Mouse (Mus musculus): ENCODE data around the gene Spa17. TPM values are rescaled to one million over a fixed set of nuclear protein-coding genes. Genes with fewer than 3 reads are reported as not detected.

Spa17 gene
- polyA plus RNA-seq, 1 experiment from 2014 or later, result 4.9 TPM

DNA sequence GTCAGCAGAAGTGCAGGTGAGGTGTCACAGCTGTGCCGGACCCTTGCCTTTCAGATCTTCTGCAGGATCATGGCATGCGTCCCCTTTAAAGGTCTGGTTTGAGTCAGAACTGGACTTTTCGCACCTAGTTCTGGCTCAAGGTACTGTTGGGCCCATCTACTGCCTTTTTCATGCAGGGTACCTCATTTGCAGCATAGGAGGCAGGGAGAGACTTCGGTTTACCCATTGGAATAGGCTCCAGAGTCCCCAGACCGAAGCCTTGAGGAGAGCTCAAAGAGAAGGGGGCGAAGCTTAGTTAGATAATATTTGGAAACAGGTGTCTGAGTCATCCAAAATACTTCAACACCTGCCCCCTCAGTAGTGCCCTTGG is 374 bp upstream of the Spa17 start:
- DNase-seq (ENCODE audit: low spot score) (no peak), ATAC-seq (replicated peaks; ENCODE audit: low FRiP score) (peak; percentile 46)
- H3K4me1 ChIP-seq (replicated peaks; ENCODE audit: control insufficient read depth, insufficient read depth, low read length), result 0 out of 2 replicates have a peak, but pooled peaks cover 3% of the 10 kb centered on the region
- H3K9ac ChIP-seq (ENCODE audit: low read depth, low read length), result peak overlapping the region; percentile 66
- peak overlapping the region; percentile 69 for H3K4me3 ChIP-seq (ENCODE audit: low read depth, low read length)
- no peaks in the 10 kb centered on the region for H3K9me3 ChIP-seq (ENCODE audit: control insufficient read depth, low read length)
- peak overlapping the region; percentile 74 for H3K4me2 ChIP-seq
- peak overlapping the region; percentile 23; the same call in 1 of the 2 replicates for H3K27ac ChIP-seq (ENCODE audit: low read depth, low read length)
- WGBS, result 24% methylated on average over 6 of the region's 6 CpGs
- no peaks in the 10 kb centered on the region for H3K36me3 ChIP-seq (ENCODE audit: control insufficient read depth, insufficient read depth, low read length)
- H3K27me3 ChIP-seq (replicated peaks; ENCODE audit: control insufficient read depth, insufficient read depth, low read length), result no peaks in the 10 kb centered on the region

DNA sequence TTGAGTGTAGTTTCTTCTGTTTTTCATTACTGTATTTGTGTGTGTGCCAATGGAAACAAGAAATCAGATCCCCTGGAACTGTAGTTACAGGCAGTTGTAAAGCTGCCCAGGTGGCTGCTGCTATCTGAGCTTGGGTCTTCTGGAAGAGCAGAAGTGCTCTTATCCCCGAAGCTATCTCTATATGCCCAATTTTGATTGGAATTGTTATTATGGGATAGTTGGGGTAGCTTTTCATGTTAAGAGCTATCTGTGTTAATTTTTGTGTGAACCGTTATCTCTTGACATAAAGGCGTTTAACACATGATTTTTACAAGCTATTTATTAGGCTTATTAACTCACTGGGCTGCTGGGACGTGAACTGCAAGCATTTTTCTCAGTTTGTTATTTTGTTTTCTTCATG is 4.0 kb downstream of the Spa17 start:
- no peak overlapping the region for H3K9ac ChIP-seq (ENCODE audit: low read depth, low read length)
- WGBS, result 68% methylated on average over 4 of the region's 4 CpGs
- H3K4me1 ChIP-seq (replicated peaks; ENCODE audit: control insufficient read depth, insufficient read depth, low read length), result 0 out of 2 replicates have a peak, but pooled peaks cover 6% of the 10 kb centered on the region
- no peaks in the 10 kb centered on the region for H3K9me3 ChIP-seq (ENCODE audit: control insufficient read depth, low read length)
- ATAC-seq (replicated peaks; ENCODE audit: low FRiP score) (no peak), DNase-seq (ENCODE audit: low spot score) (no peak)
- no peaks in the 10 kb centered on the region for H3K27me3 ChIP-seq (replicated peaks; ENCODE audit: control insufficient read depth, insufficient read depth, low read length)
- H3K4me2 ChIP-seq, result no peak overlapping the region
- H3K27ac ChIP-seq (ENCODE audit: low read depth, low read length), result no peak overlapping the region
- no peak overlapping the region for H3K4me3 ChIP-seq (ENCODE audit: low read depth, low read length)
- no peaks in the 10 kb centered on the region for H3K36me3 ChIP-seq (ENCODE audit: control insufficient read depth, insufficient read depth, low read length)

DNA sequence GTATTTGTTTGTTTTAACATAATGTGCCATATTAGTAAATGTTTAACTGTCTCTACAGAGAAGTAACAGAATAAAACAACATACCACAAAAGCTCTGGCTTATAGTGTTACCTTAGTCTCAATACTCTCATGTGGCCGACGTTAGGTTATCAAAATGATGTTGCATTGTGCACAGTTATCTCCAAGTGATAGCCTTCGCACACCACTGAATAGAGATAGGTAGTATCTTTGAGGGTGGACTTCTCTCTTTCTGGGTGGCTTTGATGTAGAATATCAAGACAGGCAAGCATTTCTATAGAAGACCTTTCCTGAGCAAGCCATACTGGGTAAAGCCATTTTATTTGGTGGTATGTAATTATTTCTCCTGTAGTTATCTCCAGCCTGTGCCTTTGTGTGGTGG is 8.4 kb downstream of the Spa17 start:
- Histone ChIP-seq H3K36me3 (ENCODE audit: control insufficient read depth, insufficient read depth, low read length) (no peaks in the 10 kb centered on the region), H3K9me3 (ENCODE audit: control insufficient read depth, low read length) (no peaks in the 10 kb centered on the region), H3K27me3 (replicated peaks; ENCODE audit: control insufficient read depth, insufficient read depth, low read length) (no peaks in the 10 kb centered on the region), H3K4me3 (ENCODE audit: low read depth, low read length) (no peak overlapping the region), H3K4me2 (no peak overlapping the region), H3K4me1 (replicated peaks; ENCODE audit: control insufficient read depth, insufficient read depth, low read length) (peaks cover 14% of the 10 kb centered on the region), H3K27ac (ENCODE audit: low read depth, low read length) (no peak overlapping the region), H3K9ac (ENCODE audit: low read depth, low read length) (no peak overlapping the region)
- no peak for DNase-seq (ENCODE audit: low spot score)
- WGBS, result 63% methylated on average over 3 of the region's 3 CpGs
- no peak; the same call in 1 of the 2 replicates for ATAC-seq (replicated peaks; ENCODE audit: low FRiP score)

DNA sequence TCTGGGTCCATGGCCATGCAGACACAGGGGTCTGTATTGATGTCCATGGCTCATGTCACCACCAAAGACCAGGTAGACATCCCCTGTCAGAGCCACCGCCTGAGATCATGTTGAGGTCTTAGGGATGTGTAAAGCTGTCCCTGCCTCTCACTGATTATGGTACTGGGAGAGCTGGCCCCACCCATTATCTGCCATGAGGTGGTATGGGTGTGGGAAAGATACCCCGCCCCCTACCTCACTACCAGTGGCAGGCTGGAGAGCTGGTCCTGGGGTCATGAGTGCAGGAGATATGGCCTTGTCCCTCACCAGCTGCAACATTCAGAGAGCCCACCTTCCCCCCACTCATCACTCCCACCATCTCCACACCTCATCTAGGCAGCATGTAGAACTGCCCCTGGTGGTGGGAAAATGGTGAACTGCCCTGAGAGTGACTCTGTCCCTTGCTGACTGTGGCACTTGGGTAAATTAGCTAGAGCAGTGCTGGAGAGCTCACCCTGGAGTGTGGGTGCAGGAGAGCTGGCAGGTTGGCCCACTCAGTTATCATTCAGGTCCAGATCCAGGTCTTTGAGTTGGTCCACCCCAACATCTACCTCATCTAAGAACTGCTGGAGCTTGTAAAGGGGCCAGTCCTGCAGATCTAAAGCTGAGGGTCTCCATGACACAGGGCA is 12.8 kb downstream of the Spa17 start:
- DNase-seq (ENCODE audit: low spot score), result no peak
- ATAC-seq (replicated peaks; ENCODE audit: low FRiP score), result peak; percentile 97
- Histone ChIP-seq H3K36me3 (ENCODE audit: control insufficient read depth, insufficient read depth, low read length) (no peaks in the 10 kb centered on the region), H3K27ac (ENCODE audit: low read depth, low read length) (peak overlapping the region; percentile 50; the same call in 1 of the 2 replicates), H3K9me3 (ENCODE audit: control insufficient read depth, low read length) (no peaks in the 10 kb centered on the region), H3K4me1 (replicated peaks; ENCODE audit: control insufficient read depth, insufficient read depth, low read length) (peaks cover 18% of the 10 kb centered on the region), H3K9ac (ENCODE audit: low read depth, low read length) (no peak overlapping the region), H3K27me3 (replicated peaks; ENCODE audit: control insufficient read depth, insufficient read depth, low read length) (no peaks in the 10 kb centered on the region), H3K4me3 (ENCODE audit: low read depth, low read length) (no peak overlapping the region), H3K4me2 (peak overlapping the region; percentile 36)
- 48% methylated on average over 2 of the region's 2 CpGs for WGBS

DNA sequence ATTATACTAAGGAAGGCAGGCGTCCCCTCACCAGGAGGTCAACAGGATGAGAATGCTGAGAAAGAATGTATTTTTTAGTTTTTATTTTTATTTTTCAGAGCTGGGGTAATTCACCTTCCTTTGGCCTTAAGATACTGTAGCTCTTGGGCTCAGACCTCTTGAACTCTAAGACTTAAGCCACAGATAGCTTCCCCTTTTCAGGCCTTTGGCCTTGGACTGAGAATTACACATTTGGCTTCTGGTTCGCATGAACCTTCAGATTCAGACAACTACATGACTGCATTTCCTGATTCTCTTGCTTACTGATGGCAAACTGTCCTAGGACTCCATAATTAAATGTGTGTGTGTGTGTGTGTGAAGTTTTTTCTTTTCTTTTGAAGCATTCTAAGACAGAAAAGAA is 14.9 kb downstream of the Spa17 start:
- H3K9me3 ChIP-seq (ENCODE audit: control insufficient read depth, low read length), result no peaks in the 10 kb centered on the region
- DNase-seq (ENCODE audit: low spot score) (no peak), ATAC-seq (replicated peaks; ENCODE audit: low FRiP score) (no peak)
- no peaks in the 10 kb centered on the region for H3K36me3 ChIP-seq (ENCODE audit: control insufficient read depth, insufficient read depth, low read length)
- H3K27me3 ChIP-seq (replicated peaks; ENCODE audit: control insufficient read depth, insufficient read depth, low read length), result no peaks in the 10 kb centered on the region
- H3K4me1 ChIP-seq (replicated peaks; ENCODE audit: control insufficient read depth, insufficient read depth, low read length), result peaks cover 14% of the 10 kb centered on the region
- WGBS, result 85% methylated on average over 2 of the region's 2 CpGs
- H3K27ac ChIP-seq (ENCODE audit: low read depth, low read length), result no peak overlapping the region
- no peak overlapping the region for H3K9ac ChIP-seq (ENCODE audit: low read depth, low read length)
- no peak overlapping the region for H3K4me3 ChIP-seq (ENCODE audit: low read depth, low read length)
- no peak overlapping the region for H3K4me2 ChIP-seq

DNA sequence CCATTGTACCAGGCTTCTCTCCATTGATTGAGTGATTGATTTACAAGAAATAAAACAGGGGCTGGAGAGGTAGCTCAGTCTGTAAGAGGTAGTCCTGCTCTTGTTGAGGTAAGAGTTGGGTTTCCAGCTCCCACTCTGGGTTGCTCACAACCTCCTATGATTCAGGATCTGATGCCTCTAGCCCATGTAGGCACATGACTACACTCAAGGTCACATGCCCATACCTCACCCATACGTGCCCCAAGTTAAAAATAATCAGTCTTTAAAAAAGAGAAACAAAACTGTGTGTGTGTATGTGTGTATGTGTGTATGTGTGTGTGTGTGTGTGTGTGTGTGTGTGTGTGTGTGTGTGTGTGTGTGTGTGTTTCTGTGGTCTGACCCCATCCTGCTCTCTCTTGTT is 18.0 kb downstream of the Spa17 start:
- Histone ChIP-seq H3K36me3 (ENCODE audit: control insufficient read depth, insufficient read depth, low read length) (no peaks in the 10 kb centered on the region), H3K9ac (ENCODE audit: low read depth, low read length) (no peak overlapping the region), H3K9me3 (ENCODE audit: control insufficient read depth, low read length) (peaks cover 2% of the 10 kb centered on the region; the same call in 1 of the 2 replicates), H3K27ac (ENCODE audit: low read depth, low read length) (no peak overlapping the region), H3K4me1 (replicated peaks; ENCODE audit: control insufficient read depth, insufficient read depth, low read length) (peaks cover 13% of the 10 kb centered on the region), H3K27me3 (replicated peaks; ENCODE audit: control insufficient read depth, insufficient read depth, low read length) (no peaks in the 10 kb centered on the region), H3K4me2 (no peak overlapping the region), H3K4me3 (ENCODE audit: low read depth, low read length) (no peak overlapping the region)
- ATAC-seq (replicated peaks; ENCODE audit: low FRiP score) (no peak), DNase-seq (ENCODE audit: low spot score) (no peak)
- 69% methylated on average over 1 of the region's 1 CpGs for WGBS

DNA sequence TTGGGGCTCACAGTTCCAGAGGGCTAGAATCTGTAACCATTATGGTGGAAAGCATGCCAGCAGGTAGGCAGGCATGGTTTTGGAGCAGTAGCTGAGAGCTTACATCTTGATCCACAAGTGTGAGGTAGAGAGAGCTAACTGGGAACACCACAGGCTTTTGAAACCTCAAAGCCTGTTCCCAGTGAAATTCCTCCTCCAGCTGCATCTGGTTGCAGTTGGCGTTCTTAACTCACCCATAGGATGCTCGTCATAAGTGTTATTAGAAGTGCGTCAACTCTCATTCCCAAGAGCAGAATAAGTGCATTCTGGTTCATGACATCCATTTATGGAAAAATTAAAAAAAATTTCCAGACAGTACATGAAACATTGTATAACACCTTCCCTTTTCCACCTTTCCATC is 19.8 kb downstream of the Spa17 start:
- H3K36me3 ChIP-seq (ENCODE audit: control insufficient read depth, insufficient read depth, low read length), result no peaks in the 10 kb centered on the region
- ATAC-seq (replicated peaks; ENCODE audit: low FRiP score) (no peak), DNase-seq (ENCODE audit: low spot score) (no peak)
- H3K9me3 ChIP-seq (ENCODE audit: control insufficient read depth, low read length), result peaks cover 2% of the 10 kb centered on the region; the same call in 1 of the 2 replicates
- no peak overlapping the region for H3K9ac ChIP-seq (ENCODE audit: low read depth, low read length)
- 91% methylated on average over 3 of the region's 3 CpGs for WGBS
- no peaks in the 10 kb centered on the region for H3K27me3 ChIP-seq (replicated peaks; ENCODE audit: control insufficient read depth, insufficient read depth, low read length)
- no peak overlapping the region for H3K27ac ChIP-seq (ENCODE audit: low read depth, low read length)
- no peak overlapping the region for H3K4me2 ChIP-seq
- H3K4me1 ChIP-seq (replicated peaks; ENCODE audit: control insufficient read depth, insufficient read depth, low read length), result peaks cover 5% of the 10 kb centered on the region
- no peak overlapping the region for H3K4me3 ChIP-seq (ENCODE audit: low read depth, low read length)

DNA sequence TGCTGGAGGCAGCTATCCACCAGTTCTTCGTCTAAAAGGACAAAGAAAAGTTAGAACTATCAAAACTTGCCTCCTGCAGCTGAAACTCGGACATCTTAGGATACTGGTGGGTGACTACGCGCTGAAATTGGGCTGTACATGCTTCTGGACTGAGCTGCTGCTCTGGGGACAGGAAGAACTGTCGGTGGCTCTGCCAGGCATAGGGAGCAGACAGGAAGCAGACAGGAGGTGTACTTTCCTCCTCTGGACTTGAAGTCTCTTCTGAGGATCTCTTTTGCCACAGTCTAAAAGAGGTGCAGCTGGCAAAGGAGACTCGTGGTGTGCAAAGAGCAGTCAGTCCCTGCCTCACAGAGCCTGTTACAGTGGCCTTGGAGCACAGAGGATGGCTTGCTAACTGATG is 20.9 kb downstream of the Spa17 start:
- Histone ChIP-seq H3K36me3 (ENCODE audit: control insufficient read depth, insufficient read depth, low read length) (no peaks in the 10 kb centered on the region), H3K27me3 (replicated peaks; ENCODE audit: control insufficient read depth, insufficient read depth, low read length) (no peaks in the 10 kb centered on the region), H3K9ac (ENCODE audit: low read depth, low read length) (no peak overlapping the region), H3K9me3 (ENCODE audit: control insufficient read depth, low read length) (peaks cover 2% of the 10 kb centered on the region; the same call in 1 of the 2 replicates), H3K27ac (ENCODE audit: low read depth, low read length) (no peak overlapping the region), H3K4me2 (0 out of 2 replicates have a peak overlapping the region, but pooled peaks have one; percentile 9), H3K4me3 (ENCODE audit: low read depth, low read length) (no peak overlapping the region), H3K4me1 (replicated peaks; ENCODE audit: control insufficient read depth, insufficient read depth, low read length) (peaks cover 5% of the 10 kb centered on the region)
- no peak for ATAC-seq (replicated peaks; ENCODE audit: low FRiP score)
- no peak for DNase-seq (ENCODE audit: low spot score)
- WGBS, result 34% methylated on average over 6 of the region's 6 CpGs

DNA sequence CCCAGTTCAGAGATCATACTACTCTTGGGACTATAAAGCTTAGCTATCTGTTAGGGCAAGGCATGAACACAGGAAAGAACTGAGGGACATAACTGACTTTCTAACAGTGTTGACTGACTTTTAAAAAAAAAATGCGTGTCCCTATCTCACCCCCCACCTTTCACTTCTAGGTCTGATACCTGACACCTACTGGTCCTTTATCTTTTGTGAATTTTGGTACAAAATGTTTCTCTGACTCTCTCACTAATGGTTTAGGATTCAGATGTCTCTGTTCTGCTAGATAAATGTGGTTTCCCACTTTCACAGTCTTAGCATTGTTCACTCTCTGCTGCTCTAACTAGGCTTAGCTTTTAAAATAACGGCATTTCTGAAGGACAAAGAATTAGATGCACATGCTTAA is 21.5 kb downstream of the Spa17 start:
- H3K4me2 ChIP-seq, result no peak overlapping the region
- no peak overlapping the region for H3K9ac ChIP-seq (ENCODE audit: low read depth, low read length)
- H3K27me3 ChIP-seq (replicated peaks; ENCODE audit: control insufficient read depth, insufficient read depth, low read length), result no peaks in the 10 kb centered on the region
- H3K9me3 ChIP-seq (ENCODE audit: control insufficient read depth, low read length), result peaks cover 2% of the 10 kb centered on the region; the same call in 1 of the 2 replicates
- no peak for DNase-seq (ENCODE audit: low spot score)
- 58% methylated on average over 2 of the region's 2 CpGs for WGBS
- peak; percentile 63 for ATAC-seq (replicated peaks; ENCODE audit: low FRiP score)
- no peaks in the 10 kb centered on the region for H3K36me3 ChIP-seq (ENCODE audit: control insufficient read depth, insufficient read depth, low read length)
- H3K27ac ChIP-seq (ENCODE audit: low read depth, low read length), result no peak overlapping the region
- H3K4me3 ChIP-seq (ENCODE audit: low read depth, low read length), result no peak overlapping the region
- peaks cover 5% of the 10 kb centered on the region for H3K4me1 ChIP-seq (replicated peaks; ENCODE audit: control insufficient read depth, insufficient read depth, low read length)
